20 mouse cellular contexts compared by ENCODE assay signal in the genomic region with DNA sequence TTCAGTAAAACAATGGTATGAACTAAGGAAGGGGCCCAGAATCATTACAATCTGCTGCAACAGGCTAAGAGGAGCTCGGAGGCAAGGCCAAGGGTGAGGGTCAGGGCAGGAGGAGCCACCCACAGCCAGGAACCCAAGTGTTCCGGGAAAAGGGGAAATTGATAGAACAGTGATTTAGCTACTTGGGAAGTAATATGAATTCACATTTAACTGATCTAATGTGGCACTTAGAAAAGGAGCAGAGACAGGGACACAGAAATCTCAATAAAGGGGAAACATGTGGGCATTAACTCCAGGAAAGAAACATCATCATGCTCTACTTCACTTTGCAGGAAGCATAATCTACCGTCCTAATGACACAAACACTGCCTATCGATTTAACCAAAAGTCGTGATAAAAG.
DNase-seq lines count a peak whose midpoint lies in the region; ATAC-seq and TF ChIP-seq lines count a peak whose summit lies in the region.
"Had no signal": no experiment of that assay in that cellular context is flagged by ENCODE, and none has a peak within 500 bp of the region (broad histone marks: within the 10 kb centered on the region; RNA-seq: fewer than 3 reads in every experiment).

No protein-coding gene starts in this region.

- 67% methylated on average over 5 of the region's 5 CpGs for WGBS in kidney, adult 2 months
- WGBS in liver, embryonic 16.5 days (ENCODE audit: insufficient replicate concordance), result 38% methylated on average over 5 of the region's 5 CpGs

- DNase-seq in adrenal gland, adult 2 months, result peak; percentile 11
- DNase-seq in adrenal gland, adult 8-10 months, result no peak
- peak; percentile 11 for DNase-seq in kidney, adult 2 months
- DNase-seq in kidney, adult 9 months, result no peak
- DNase-seq in liver, result no peak
- DNase-seq: adrenal gland, postnatal 10 days; adrenal gland, postnatal 14 days; adrenal gland, postnatal 25 days; B cell, adult 2 months; cerebellum, adult 11 months; cerebellum, adult 11-12 months; cerebellum, adult 18-20 months; cerebellum, adult 2 months; cerebellum, adult 8-10 months had no signal

- no peaks in the 10 kb centered on the region for H3K27me3 ChIP-seq in kidney, adult 2 months (replicated peaks; ENCODE audit: control insufficient read depth, insufficient read depth, low read length)
- no peaks in the 10 kb centered on the region for H3K27me3 ChIP-seq in liver, embryonic 16.5 days (ENCODE audit: control insufficient read depth, insufficient read depth, low read depth, low read length)
- H3K27me3 ChIP-seq: CH12.LX, Patski had no signal

- no peaks in the 10 kb centered on the region for H3K4me1 ChIP-seq in kidney, adult 2 months (ENCODE audit: control insufficient read depth, insufficient read depth, low read length)
- no peaks in the 10 kb centered on the region for H3K4me1 ChIP-seq in liver, embryonic 16.5 days (ENCODE audit: control insufficient read depth, low read depth, low read length)

- no peak overlapping the region for H3K27ac ChIP-seq in kidney, adult 2 months (ENCODE audit: insufficient read depth, low read depth, low read length)
- H3K27ac ChIP-seq in liver, embryonic 16.5 days (ENCODE audit: low read length), result no peak overlapping the region

- no peak overlapping the region for H3K4me2 ChIP-seq in liver, embryonic 16.5 days (ENCODE audit: low read depth, low read length)

- H3K36me3 ChIP-seq in kidney, adult 2 months (ENCODE audit: control insufficient read depth, insufficient read depth, low read length), result no peaks in the 10 kb centered on the region
- no peaks in the 10 kb centered on the region for H3K36me3 ChIP-seq in liver, embryonic 16.5 days (ENCODE audit: control insufficient read depth, insufficient read depth)
- H3K36me3 ChIP-seq: G1E had no signal

- H3K4me3 ChIP-seq in kidney, adult 2 months (ENCODE audit: insufficient read depth, low read depth, low read length), result no peak overlapping the region
- H3K4me3 ChIP-seq in liver, embryonic 16.5 days (ENCODE audit: low read depth, low read length), result no peak overlapping the region

- TF ChIP-seq CTCF in kidney, adult 2 months (conservative IDR thresholded peaks at IDR 0.05; ENCODE audit: insufficient read depth, insufficient read length, low read depth, low read length), result no peak

- no peak overlapping the region for H3K9ac ChIP-seq in liver, embryonic 16.5 days (ENCODE audit: low read depth, low read length)

- peak; percentile 30; the same call in 1 of the 2 replicates for ATAC-seq in liver, embryonic 16.5 days (ENCODE audit: low read depth)
- ATAC-seq: activated CD4-positive, CD25-positive, alpha-beta regulatory T cell, adult 4 months; CD4-positive, CD25-positive, alpha-beta regulatory T cell, adult 4 months; Patski had no signal

- no peak for TF ChIP-seq POLR2A in kidney, adult 2 months (IDR thresholded peaks at IDR 0.05; ENCODE audit: low read depth, low read length)

- no peaks in the 10 kb centered on the region for H3K9me3 ChIP-seq in liver, embryonic 16.5 days (replicated peaks; ENCODE audit: control insufficient read depth, low read length)
- H3K9me3 ChIP-seq: G1E had no signal

Comparison
In these comparisons a context has a peak if more than half of its experiments do, and no peak if none do; other contexts are left out.
1. DNase-seq: peak in adrenal gland, adult 2 months (single experiment) and kidney, adult 2 months (single experiment); none in adrenal gland, adult 8-10 months (single experiment), kidney, adult 9 months (single experiment) and liver (single experiment).